Mouse (Mus musculus) midbrain, embryonic 16.5 days (tissue): Measurements from ENCODE around the gene Gm20388. TPM values are rescaled to one million over a fixed set of nuclear protein-coding genes. Genes with fewer than 3 reads are reported as not detected.

Experiments used
- ATAC-seq: fragments of 200-750 bp; cut with Nextera tagmentation; 2 replicates; pipeline ENCODE4 v1.8.0; 2017; ENCODE audit warnings: moderate TSS enrichment
- H3K27ac ChIP-seq: fragments of 300-500 bp; sonication (generic); 2 replicates; pipeline ENCODE4 v1.5.1; 2014; ENCODE audit warnings: mild to moderate bottlenecking, low read length, mixed read lengths
- H3K27me3 ChIP-seq: fragments of 300-500 bp; sonication (generic); 2 replicates; pipeline ENCODE4 v1.6.1; 2014; ENCODE audit warnings: low read depth, low read length, mixed read lengths; ENCODE audit not compliant: control insufficient read depth, insufficient read depth
- H3K36me3 ChIP-seq: fragments of 300-500 bp; sonication (generic); 2 replicates; pipeline ENCODE4 v1.6.1; 2014; ENCODE audit warnings: mild to moderate bottlenecking, low read length, moderate library complexity, mixed read lengths; ENCODE audit not compliant: control insufficient read depth, insufficient read depth
- H3K4me1 ChIP-seq: fragments of 300-500 bp; sonication (generic); 2 replicates; pipeline ENCODE4 v1.6.1; 2014; ENCODE audit warnings: mild to moderate bottlenecking, low read length, mixed read lengths; ENCODE audit not compliant: control insufficient read depth, insufficient read depth
- H3K4me2 ChIP-seq: fragments of 300-500 bp; sonication (generic); 2 replicates; pipeline ENCODE4 v1.6.1; 2014; ENCODE audit warnings: mild to moderate bottlenecking, low read length, mixed read lengths
- H3K4me3 ChIP-seq: fragments of 300-500 bp; sonication (generic); 2 replicates; pipeline ENCODE4 v1.5.1; 2014; ENCODE audit warnings: low read depth, mild to moderate bottlenecking, low read length, moderate library complexity, mixed read lengths
- H3K9ac ChIP-seq: fragments of 300-500 bp; sonication (generic); 2 replicates; pipeline ENCODE4 v1.6.1; 2014; ENCODE audit warnings: low read depth, low read length, mixed read lengths
- H3K9me3 ChIP-seq: fragments of 300-500 bp; sonication (generic); replicated peaks from 2 replicates; pipeline ENCODE4 v1.6.1; 2014; ENCODE audit warnings: mild to moderate bottlenecking, low read length, mixed read lengths; ENCODE audit not compliant: control insufficient read depth, poor library complexity, severe bottlenecking
- WGBS: fragments of 180-500 bp; shearing (Covaris S2); extraction: QIAGEN DNeasy Blood & Tissue Kit; methylation state at CpG from one replicate; pipeline ENCODE4 v1.1.7; 2014; 5-methylcytosine and 5-hydroxymethylcytosine counted together
- polyA plus RNA-seq: library from polyadenylated mRNA; unstranded; fragments of >200 nt; fragmentation: Nextera tagmentation; extraction: Ambion mirVana; gene quantifications from 2 replicates; pipeline ENCODE4 v1.2.1, GENCODE M21; 2015

Gene Gm20388
- polyA plus RNA-seq, 1 experiment from 2014 or later: 7.5 TPM

DNA sequence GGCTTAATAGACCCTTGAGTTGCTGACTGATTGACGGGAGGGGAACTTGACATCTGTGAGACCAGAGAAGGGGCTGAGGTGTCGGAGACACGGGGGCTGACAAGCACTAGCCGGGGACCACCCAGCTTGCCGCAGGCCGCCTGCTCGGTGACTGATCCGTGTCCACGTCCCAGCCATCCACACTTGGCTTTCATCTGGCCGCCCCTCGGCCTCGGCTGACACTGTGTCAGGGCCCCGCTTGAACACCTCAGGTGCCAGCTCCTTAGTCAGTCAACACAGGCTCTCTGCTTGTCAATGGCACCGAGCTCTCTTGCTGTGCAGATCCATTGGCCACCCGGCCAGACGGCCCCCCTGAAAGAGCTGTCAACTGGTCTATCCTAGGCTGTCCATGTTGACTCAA lies 1083.1 kb downstream of the Gm20388 start:
- no peak for ATAC-seq
- Histone ChIP-seq H3K4me3 (no peak overlapping the region), H3K27me3 (no peaks in the 10 kb centered on the region), H3K4me1 (no peaks in the 10 kb centered on the region), H3K4me2 (no peak overlapping the region), H3K36me3 (no peaks in the 10 kb centered on the region), H3K9ac (no peak overlapping the region), H3K9me3 (no peaks in the 10 kb centered on the region), H3K27ac (no peak overlapping the region)
- 82% methylated on average over 16 of the region's 16 CpGs for WGBS

DNA sequence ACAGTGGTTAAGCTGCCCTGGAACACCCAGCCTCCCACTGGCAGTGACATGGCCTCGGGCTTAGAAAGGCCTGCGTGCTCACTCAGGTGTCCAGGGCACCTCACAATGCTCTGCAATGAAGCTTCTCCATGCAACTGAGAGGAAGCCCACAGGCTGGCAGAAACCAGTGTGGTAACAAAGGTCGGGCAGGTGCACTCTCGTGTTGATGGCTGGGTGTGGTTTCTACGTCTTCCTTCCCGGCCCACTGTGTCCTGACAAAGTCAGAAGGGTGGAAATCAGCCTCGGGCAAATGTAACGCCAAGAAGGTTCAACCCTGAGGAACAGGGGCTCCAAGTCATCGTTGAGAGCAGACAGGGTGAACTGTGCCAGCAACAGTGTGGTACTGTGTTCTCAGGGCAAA lies 1084.8 kb downstream of the Gm20388 start:
- no peaks in the 10 kb centered on the region for H3K9me3 ChIP-seq
- ATAC-seq: no peak
- H3K4me3 ChIP-seq: no peak overlapping the region
- H3K27me3 ChIP-seq: no peaks in the 10 kb centered on the region
- 77% methylated on average over 9 of the region's 9 CpGs for WGBS
- no peaks in the 10 kb centered on the region for H3K4me1 ChIP-seq
- H3K36me3 ChIP-seq: no peaks in the 10 kb centered on the region
- no peak overlapping the region for H3K27ac ChIP-seq
- no peak overlapping the region for H3K9ac ChIP-seq
- no peak overlapping the region for H3K4me2 ChIP-seq

DNA sequence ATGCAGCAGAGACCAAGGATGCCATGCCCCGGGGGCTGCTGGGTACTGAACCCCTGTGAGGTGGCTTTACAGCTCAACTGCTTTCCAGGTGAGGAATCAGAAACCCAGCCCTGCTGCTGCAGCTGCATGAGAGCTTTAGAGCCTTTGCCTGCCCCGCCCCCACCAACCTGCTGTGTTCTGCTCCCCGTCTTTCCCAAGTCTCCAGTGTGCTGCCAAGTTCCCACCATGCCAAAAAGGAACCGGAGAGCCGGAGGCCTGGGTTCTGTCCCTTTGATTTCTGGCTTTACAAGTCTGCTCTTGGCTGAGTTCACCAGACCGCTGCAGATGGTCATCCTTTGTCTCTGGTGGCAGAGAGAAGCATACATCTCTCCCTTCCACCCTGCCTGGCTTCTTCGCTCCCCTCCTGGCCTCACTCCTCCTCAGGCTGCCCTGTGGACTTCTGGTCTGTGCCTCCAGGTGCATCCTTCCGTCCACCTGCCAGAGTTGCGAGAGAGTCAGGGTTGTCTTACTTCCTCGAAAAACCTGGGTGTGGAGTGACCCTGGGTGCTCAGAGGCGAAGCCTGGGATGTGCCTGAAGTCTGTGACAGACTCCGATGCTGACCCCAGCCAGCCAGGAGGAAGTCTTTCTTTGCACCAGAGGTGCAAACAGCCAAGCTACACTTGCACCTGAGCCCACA lies 1086.4 kb downstream of the Gm20388 start:
- Histone ChIP-seq H3K4me3 (no peak overlapping the region), H3K9ac (no peak overlapping the region), H3K27me3 (no peaks in the 10 kb centered on the region), H3K27ac (no peak overlapping the region), H3K9me3 (no peaks in the 10 kb centered on the region), H3K36me3 (no peaks in the 10 kb centered on the region), H3K4me2 (no peak overlapping the region), H3K4me1 (no peaks in the 10 kb centered on the region)
- ATAC-seq: no peak
- whole genome bisulfite sequencing: 60% methylated on average over 12 of the region's 12 CpGs

DNA sequence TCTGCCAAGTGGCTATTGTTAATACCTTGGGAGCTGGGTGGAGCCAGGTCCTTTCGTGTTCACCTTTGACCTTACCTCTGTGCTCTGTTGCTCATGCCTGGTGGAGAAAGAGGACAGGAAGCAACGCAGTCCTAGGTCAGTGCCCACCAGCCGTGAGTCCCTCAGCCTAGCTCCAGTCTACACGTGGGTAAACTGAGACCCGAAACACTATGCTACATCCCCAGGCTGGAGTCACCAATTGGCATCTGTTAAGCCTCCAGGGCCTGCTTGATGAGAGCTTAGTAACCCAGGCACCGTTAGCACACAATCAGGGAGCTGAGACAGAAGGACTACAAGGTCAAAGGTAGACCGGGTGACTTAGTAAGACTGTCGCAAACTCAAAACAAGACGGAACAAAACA lies 1087.3 kb downstream of the Gm20388 start:
- Histone ChIP-seq H3K4me2 (no peak overlapping the region), H3K4me1 (no peaks in the 10 kb centered on the region), H3K9ac (no peak overlapping the region), H3K4me3 (no peak overlapping the region), H3K9me3 (no peaks in the 10 kb centered on the region), H3K27me3 (no peaks in the 10 kb centered on the region), H3K36me3 (no peaks in the 10 kb centered on the region), H3K27ac (no peak overlapping the region)
- WGBS: 71% methylated on average over 9 of the region's 9 CpGs
- no peak for ATAC-seq

DNA sequence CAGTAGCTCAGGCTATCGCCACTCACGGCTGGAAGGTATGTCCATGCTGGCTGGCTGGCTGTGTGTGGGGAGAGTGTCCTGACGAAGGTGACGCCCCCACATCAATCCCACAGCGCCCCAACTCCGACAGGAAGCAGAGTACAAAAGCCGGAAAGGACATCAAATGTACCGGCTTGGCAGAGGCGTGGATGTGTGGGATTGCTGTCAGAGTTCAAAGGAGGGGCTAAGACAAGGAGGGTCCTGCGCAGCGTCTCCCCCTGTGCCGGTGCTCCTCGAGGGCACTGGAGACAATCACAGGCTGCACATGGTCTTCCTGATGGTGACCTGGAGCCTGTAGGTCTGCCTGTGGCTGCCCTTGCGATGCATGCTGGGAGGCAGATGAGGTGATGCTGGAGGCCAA lies 1088.3 kb downstream of the Gm20388 start:
- no peaks in the 10 kb centered on the region for H3K27me3 ChIP-seq
- ATAC-seq: no peak
- no peak overlapping the region for H3K27ac ChIP-seq
- H3K4me3 ChIP-seq: no peak overlapping the region
- 85% methylated on average over 14 of the region's 14 CpGs for WGBS
- H3K9me3 ChIP-seq: no peaks in the 10 kb centered on the region
- H3K4me2 ChIP-seq: no peak overlapping the region
- no peak overlapping the region for H3K9ac ChIP-seq
- H3K4me1 ChIP-seq: no peaks in the 10 kb centered on the region
- no peaks in the 10 kb centered on the region for H3K36me3 ChIP-seq

DNA sequence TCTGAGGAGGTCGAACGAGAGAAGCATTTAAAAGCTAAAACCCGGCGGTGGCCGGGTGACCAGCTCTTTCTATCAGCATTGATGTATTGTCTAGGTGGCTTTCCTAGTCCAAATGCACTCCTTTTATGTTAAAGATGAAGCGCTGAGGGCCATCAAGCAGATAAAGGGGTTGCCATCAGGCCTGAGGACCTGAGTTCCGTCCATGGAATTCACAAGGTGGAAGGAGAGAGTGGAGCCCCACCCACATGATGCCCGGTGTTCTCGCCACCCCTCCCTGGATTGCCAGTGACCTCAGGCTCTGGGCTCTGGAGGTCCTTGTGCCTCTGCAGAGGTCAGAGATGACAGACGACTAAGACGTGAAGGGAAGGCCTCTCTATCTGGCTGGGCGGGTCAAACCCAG lies 1091.3 kb downstream of the Gm20388 start:
- Histone ChIP-seq H3K36me3 (no peaks in the 10 kb centered on the region), H3K4me1 (no peaks in the 10 kb centered on the region), H3K4me2 (no peak overlapping the region), H3K9ac (no peak overlapping the region), H3K27ac (no peak overlapping the region), H3K27me3 (no peaks in the 10 kb centered on the region), H3K9me3 (0 out of 2 replicates have a peak, but pooled peaks cover 11% of the 10 kb centered on the region), H3K4me3 (no peak overlapping the region)
- 75% methylated on average over 12 of the region's 12 CpGs for WGBS
- no peak for ATAC-seq

DNA sequence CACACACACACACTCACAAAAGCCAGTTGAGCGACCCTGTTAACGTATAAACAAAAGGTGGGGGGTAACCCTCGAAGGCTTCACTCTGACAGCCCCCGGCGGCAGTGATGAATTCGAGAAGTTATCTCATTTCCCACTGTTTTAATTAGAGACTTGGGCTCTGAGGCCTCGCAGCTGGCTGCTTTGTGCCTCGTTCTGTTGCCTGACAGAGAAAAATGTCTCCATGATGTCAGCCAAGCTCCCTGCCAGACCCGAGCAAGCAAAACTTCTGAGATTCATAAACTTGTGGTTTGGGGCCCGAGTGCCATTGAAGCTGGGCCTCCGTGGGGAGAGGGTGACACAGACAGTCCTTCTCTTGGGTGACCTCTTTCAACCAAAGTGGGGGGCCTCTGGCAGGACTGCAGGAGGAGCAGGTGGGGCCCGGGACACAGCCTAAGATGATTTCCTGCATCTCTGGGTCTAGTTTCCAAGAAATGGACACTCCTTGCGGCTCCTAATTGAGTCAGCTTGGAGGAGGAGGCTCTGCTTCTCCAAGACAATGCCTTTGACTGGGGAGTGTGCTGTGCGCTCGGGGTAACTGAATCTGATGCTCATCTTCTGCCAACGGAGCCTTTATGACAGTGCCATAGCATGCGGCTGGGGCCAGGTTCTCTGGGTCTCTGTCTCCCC lies 1092.4 kb downstream of the Gm20388 start:
- Histone ChIP-seq H3K36me3 (no peaks in the 10 kb centered on the region), H3K4me1 (no peaks in the 10 kb centered on the region), H3K9me3 (0 out of 2 replicates have a peak, but pooled peaks cover 11% of the 10 kb centered on the region), H3K27me3 (no peaks in the 10 kb centered on the region), H3K4me3 (no peak overlapping the region), H3K9ac (no peak overlapping the region), H3K27ac (no peak overlapping the region), H3K4me2 (no peak overlapping the region)
- 63% methylated on average over 17 of the region's 17 CpGs for WGBS
- no peak for ATAC-seq

DNA sequence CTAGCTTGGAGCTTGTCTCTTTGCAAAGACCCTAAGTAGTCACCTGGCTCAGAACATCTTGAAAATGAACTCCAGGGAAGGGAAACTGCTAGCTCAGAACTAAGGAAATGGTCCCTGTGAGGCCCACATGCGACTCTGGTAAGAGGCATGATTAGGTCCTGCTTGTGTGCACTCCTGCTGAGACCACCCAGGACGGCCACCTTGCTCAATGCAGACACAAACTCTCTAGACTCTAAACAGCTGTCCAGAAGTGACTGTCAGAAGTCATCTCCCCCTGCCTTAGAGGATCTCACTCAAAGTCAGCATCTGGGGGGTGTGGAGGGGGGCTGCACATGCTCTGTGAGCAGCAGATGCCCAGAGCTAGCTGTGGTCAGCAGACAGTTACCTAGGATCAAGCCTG lies 1093.0 kb downstream of the Gm20388 start:
- Histone ChIP-seq H3K9me3 (0 out of 2 replicates have a peak, but pooled peaks cover 11% of the 10 kb centered on the region), H3K9ac (no peak overlapping the region), H3K4me2 (no peak overlapping the region), H3K4me3 (no peak overlapping the region), H3K4me1 (no peaks in the 10 kb centered on the region), H3K27ac (no peak overlapping the region), H3K36me3 (no peaks in the 10 kb centered on the region), H3K27me3 (no peaks in the 10 kb centered on the region)
- 63% methylated on average over 2 of the region's 2 CpGs for WGBS
- ATAC-seq: no peak

DNA sequence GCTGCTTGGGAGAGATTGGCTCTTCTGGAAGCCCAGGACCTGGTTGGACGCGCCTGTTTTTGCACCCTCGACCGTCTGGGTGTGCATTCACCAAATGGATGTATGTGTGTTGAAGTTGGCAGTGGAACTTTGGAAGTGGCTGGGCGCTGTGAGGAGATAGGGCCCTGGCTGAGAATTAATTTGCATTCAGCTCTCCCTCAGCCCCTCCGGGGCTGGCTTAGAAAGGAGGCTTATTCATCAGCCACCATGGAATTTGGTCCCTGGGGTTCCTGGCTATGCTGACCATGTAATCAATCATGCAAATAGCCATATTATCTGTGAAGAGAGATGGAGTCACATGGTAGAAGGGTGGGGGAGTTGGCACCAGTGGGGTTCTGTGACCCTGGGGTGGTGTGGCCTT lies 1102.7 kb downstream of the Gm20388 start:
- ATAC-seq: no peak
- H3K27ac ChIP-seq: no peak overlapping the region
- WGBS: 42% methylated on average over 6 of the region's 6 CpGs

More for the DNA sequence above, 1102.7 kb downstream of the Gm20388 start:
- Histone ChIP-seq H3K36me3 (no peaks in the 10 kb centered on the region), H3K9ac (no peak overlapping the region), H3K4me1 (no peaks in the 10 kb centered on the region), H3K4me2 (no peak overlapping the region), H3K27me3 (no peaks in the 10 kb centered on the region), H3K4me3 (no peak overlapping the region), H3K9me3 (no peaks in the 10 kb centered on the region)
